Mouse (Mus musculus): ENCODE data around the gene Col20a1. TPM values are rescaled to one million over a fixed set of nuclear protein-coding genes. Genes with fewer than 3 reads are reported as not detected.

Gene Col20a1
- polyA plus RNA-seq, 1 experiment from 2014 or later, result 1.6 TPM

- no peak within 1 kb of the TSS for H3K4me3 ChIP-seq
- no peak within 1 kb of the TSS for H3K27ac ChIP-seq
- no peaks in the 10 kb centered on the region for H3K9me3 ChIP-seq
- no peak within 1 kb of the TSS for H3K9ac ChIP-seq
- no peak for ATAC-seq (ENCODE audit: low FRiP score, low read depth)
- H3K4me2 ChIP-seq (replicated peaks), result no peak within 1 kb of the TSS
- whole genome bisulfite sequencing, result 54% methylated on average over 3 of the region's 3 CpGs
- H3K27me3 ChIP-seq, result peaks cover 42% of the 10 kb centered on the region
- peaks cover 9% of the 10 kb centered on the region for H3K4me1 ChIP-seq
- no peaks in the 10 kb centered on the region for H3K36me3 ChIP-seq
These were observed 57.1 kb downstream of the Col20a1 start, which contains the start of gene Chrna4 for GRCm38 (mm10) chr2:181043437-181043836. Chrna4 (minus strand) TSS chr2:181043546.

GRCm38 (mm10) chr2:181044001-181044400, 57.7 kb downstream of the Col20a1 start:
- no peak overlapping the region for H3K27ac ChIP-seq
- H3K36me3 ChIP-seq, result no peaks in the 10 kb centered on the region
- H3K27me3 ChIP-seq, result peaks cover 37% of the 10 kb centered on the region
- H3K9me3 ChIP-seq, result no peaks in the 10 kb centered on the region
- no peak overlapping the region for H3K9ac ChIP-seq
- no peak overlapping the region for H3K4me2 ChIP-seq (replicated peaks)
- 18% methylated on average over 3 of the region's 3 CpGs for WGBS
- ATAC-seq (ENCODE audit: low FRiP score, low read depth), result no peak
- H3K4me3 ChIP-seq, result no peak overlapping the region
- peaks cover 6% of the 10 kb centered on the region for H3K4me1 ChIP-seq

- peaks cover 16% of the 10 kb centered on the region for H3K27me3 ChIP-seq
- WGBS, result 61% methylated on average over 7 of the region's 7 CpGs
- no peaks in the 10 kb centered on the region for H3K9me3 ChIP-seq
- H3K4me1 ChIP-seq, result no peaks in the 10 kb centered on the region; the same call in 1 of the 2 replicates
- no peak overlapping the region for H3K9ac ChIP-seq
- no peak for ATAC-seq (ENCODE audit: low FRiP score, low read depth)
- H3K4me3 ChIP-seq, result no peak overlapping the region
- no peaks in the 10 kb centered on the region for H3K36me3 ChIP-seq
- no peak overlapping the region for H3K4me2 ChIP-seq (replicated peaks)
- H3K27ac ChIP-seq, result no peak overlapping the region
These were observed 62.1 kb downstream of the Col20a1 start for GRCm38 (mm10) chr2:181048252-181048945.

- no peak for ATAC-seq (ENCODE audit: low FRiP score, low read depth)
- 80% methylated on average over 9 of the region's 9 CpGs for WGBS
These were observed 62.7 kb downstream of the Col20a1 start for GRCm38 (mm10) chr2:181048986-181049385.

GRCm38 (mm10) chr2:181052171-181052570, 65.8 kb downstream of the Col20a1 start:
- no peak for ATAC-seq (ENCODE audit: low FRiP score, low read depth)
- no peaks in the 10 kb centered on the region for H3K9me3 ChIP-seq
- H3K4me1 ChIP-seq, result peaks cover 1% of the 10 kb centered on the region; the same call in 1 of the 2 replicates
- WGBS, result 72% methylated on average over 1 of the region's 1 CpGs
- H3K9ac ChIP-seq, result no peak overlapping the region
- no peak overlapping the region for H3K27ac ChIP-seq
- H3K4me3 ChIP-seq, result no peak overlapping the region
- H3K36me3 ChIP-seq, result no peaks in the 10 kb centered on the region
- H3K27me3 ChIP-seq, result peaks cover 16% of the 10 kb centered on the region
- H3K4me2 ChIP-seq (replicated peaks), result no peak overlapping the region

More at GRCm38 (mm10) chr2:181048986-181049385, 62.7 kb downstream of the Col20a1 start:
- Histone ChIP-seq H3K27ac (no peak overlapping the region), H3K4me1 (no peaks in the 10 kb centered on the region; the same call in 1 of the 2 replicates), H3K4me3 (no peak overlapping the region), H3K9ac (no peak overlapping the region), H3K27me3 (peaks cover 16% of the 10 kb centered on the region), H3K36me3 (no peaks in the 10 kb centered on the region), H3K4me2 (replicated peaks) (no peak overlapping the region), H3K9me3 (no peaks in the 10 kb centered on the region)

- H3K4me2 ChIP-seq (replicated peaks), result no peak overlapping the region
- 37% methylated on average over 8 of the region's 8 CpGs for WGBS
- H3K4me1 ChIP-seq, result peaks cover 6% of the 10 kb centered on the region; the same call in 1 of the 2 replicates
- no peaks in the 10 kb centered on the region for H3K9me3 ChIP-seq
- ATAC-seq (ENCODE audit: low FRiP score, low read depth), result no peak
- H3K36me3 ChIP-seq, result no peaks in the 10 kb centered on the region
- no peak overlapping the region for H3K27ac ChIP-seq
- H3K9ac ChIP-seq, result no peak overlapping the region
- no peak overlapping the region for H3K4me3 ChIP-seq
- no peaks in the 10 kb centered on the region for H3K27me3 ChIP-seq
These were observed 71.0 kb downstream of the Col20a1 start for GRCm38 (mm10) chr2:181057341-181057740.

- H3K4me3 ChIP-seq, result no peak overlapping the region
- no peak overlapping the region for H3K27ac ChIP-seq
- 36% methylated on average over 3 of the region's 3 CpGs for WGBS
- no peaks in the 10 kb centered on the region for H3K27me3 ChIP-seq
- ATAC-seq (ENCODE audit: low FRiP score, low read depth), result no peak
- no peaks in the 10 kb centered on the region for H3K9me3 ChIP-seq
- no peak overlapping the region for H3K9ac ChIP-seq
- peaks cover 6% of the 10 kb centered on the region; the same call in 1 of the 2 replicates for H3K4me1 ChIP-seq
- no peaks in the 10 kb centered on the region for H3K36me3 ChIP-seq
- no peak overlapping the region for H3K4me2 ChIP-seq (replicated peaks)
These were observed 71.9 kb downstream of the Col20a1 start for GRCm38 (mm10) chr2:181058193-181058592.

GRCm38 (mm10) chr2:181060127-181060526, 73.8 kb downstream of the Col20a1 start:
- ATAC-seq (ENCODE audit: low FRiP score, low read depth), result no peak
- H3K4me3 ChIP-seq, result no peak overlapping the region
- no peaks in the 10 kb centered on the region for H3K27me3 ChIP-seq
- 22% methylated on average over 5 of the region's 5 CpGs for WGBS
- H3K4me2 ChIP-seq (replicated peaks), result no peak overlapping the region
- no peaks in the 10 kb centered on the region for H3K9me3 ChIP-seq
- H3K4me1 ChIP-seq, result peaks cover 6% of the 10 kb centered on the region; the same call in 1 of the 2 replicates
- H3K9ac ChIP-seq, result no peak overlapping the region
- no peaks in the 10 kb centered on the region for H3K36me3 ChIP-seq
- no peak overlapping the region for H3K27ac ChIP-seq

GRCm38 (mm10) chr2:181065827-181066226, 79.5 kb downstream of the Col20a1 start:
- Histone ChIP-seq H3K9me3 (no peaks in the 10 kb centered on the region), H3K27ac (no peak overlapping the region), H3K4me2 (replicated peaks) (no peak overlapping the region), H3K4me1 (no peaks in the 10 kb centered on the region), H3K9ac (no peak overlapping the region), H3K27me3 (no peaks in the 10 kb centered on the region; the same call in 1 of the 2 replicates), H3K36me3 (no peaks in the 10 kb centered on the region), H3K4me3 (no peak overlapping the region)
- 67% methylated on average over 4 of the region's 4 CpGs for WGBS
- ATAC-seq (ENCODE audit: low FRiP score, low read depth), result no peak

Other genes starting within 250 kb of the Col20a1 start
- 0.05 TPM in 1 of 2 replicates, not detected in the other for gene Bhlhe23, start 209.6 kb upstream of the Col20a1 start, polyA plus RNA-seq (2015; fragmentation: Nextera tagmentation; extraction: Ambion mirVana)
- 60.6 and 66.8 TPM in 2 replicates for gene Ythdf1, start 65.6 kb upstream of the Col20a1 start, polyA plus RNA-seq (2015; fragmentation: Nextera tagmentation; extraction: Ambion mirVana)
- gene Birc7, start 57.5 kb upstream of the Col20a1 start, polyA plus RNA-seq (2015; fragmentation: Nextera tagmentation; extraction: Ambion mirVana), result not detected in 2 replicates
- 7.7 and 10.6 TPM in 2 replicates for gene Nkain4, start 31.8 kb upstream of the Col20a1 start, polyA plus RNA-seq (2015; fragmentation: Nextera tagmentation; extraction: Ambion mirVana)
- gene Arfgap1, start 19.3 kb upstream of the Col20a1 start, polyA plus RNA-seq (2015; fragmentation: Nextera tagmentation; extraction: Ambion mirVana), result 143 and 156 TPM in 2 replicates
- 1.7 and 2.4 TPM in 2 replicates for gene Chrna4, start 57.0 kb downstream of the Col20a1 start, polyA plus RNA-seq (2015; fragmentation: Nextera tagmentation; extraction: Ambion mirVana)
- gene Kcnq2, start 148.8 kb downstream of the Col20a1 start, polyA plus RNA-seq (2015; fragmentation: Nextera tagmentation; extraction: Ambion mirVana), result 0.29 and 0.34 TPM in 2 replicates
- not detected in 2 replicates for gene Eef1a2, start 170.5 kb downstream of the Col20a1 start, polyA plus RNA-seq (2015; fragmentation: Nextera tagmentation; extraction: Ambion mirVana)
- 352 and 375 TPM in 2 replicates for gene Ppdpf, start 200.7 kb downstream of the Col20a1 start, polyA plus RNA-seq (2015; fragmentation: Nextera tagmentation; extraction: Ambion mirVana)
- not detected in 2 replicates for gene Ptk6, start 216.3 kb downstream of the Col20a1 start, polyA plus RNA-seq (2015; fragmentation: Nextera tagmentation; extraction: Ambion mirVana)
- 0.15 and 0.19 TPM in 2 replicates for gene Srms, start 226.7 kb downstream of the Col20a1 start, polyA plus RNA-seq (2015; fragmentation: Nextera tagmentation; extraction: Ambion mirVana)
- gene Fndc11, start 233.5 kb downstream of the Col20a1 start, polyA plus RNA-seq (2015; fragmentation: Nextera tagmentation; extraction: Ambion mirVana), result 0.17 and 0.42 TPM in 2 replicates

Measured in limb, embryonic 13.5 days (tissue).